Mouse (Mus musculus) kidney, embryonic 16.5 days (tissue): ENCODE measurements around the gene Dazap1. TPM values are rescaled to one million over a fixed set of nuclear protein-coding genes. Genes with fewer than 3 reads are reported as not detected.

ENCODE experiments used
- ATAC-seq: fragments of 200-750 bp; cut with Nextera tagmentation; 2 replicates; pipeline ENCODE4 v1.8.0; 2017; ENCODE audit warnings: moderate TSS enrichment; ENCODE audit not compliant: low FRiP score, low TSS enrichment
- H3K27ac ChIP-seq: fragments of 300-500 bp; sonication (generic); 2 replicates; pipeline ENCODE4 v1.5.1; 2014; ENCODE audit warnings: low read length
- H3K27me3 ChIP-seq: fragments of 300-500 bp; sonication (generic); 2 replicates; pipeline ENCODE4 v1.6.1; 2014; ENCODE audit warnings: low read length, control low read depth, mixed read lengths; ENCODE audit not compliant: insufficient read depth
- H3K36me3 ChIP-seq: fragments of 300-500 bp; sonication (generic); 2 replicates; pipeline ENCODE4 v1.6.1; 2014; ENCODE audit warnings: low read length, control low read depth, mixed read lengths; ENCODE audit not compliant: insufficient read depth
- H3K4me1 ChIP-seq: fragments of 300-500 bp; sonication (generic); 2 replicates; pipeline ENCODE4 v1.6.1; 2014; ENCODE audit warnings: low read length, control low read depth, mixed read lengths; ENCODE audit not compliant: insufficient read depth
- H3K4me2 ChIP-seq: fragments of 300-500 bp; sonication (generic); replicated peaks from 2 replicates; pipeline ENCODE4 v1.6.1; 2014; ENCODE audit warnings: low read depth, low read length
- H3K4me3 ChIP-seq: fragments of 300-500 bp; sonication (generic); 2 replicates; pipeline ENCODE4 v1.5.1; 2014; ENCODE audit warnings: mild to moderate bottlenecking, low read length
- H3K9ac ChIP-seq: fragments of 300-500 bp; sonication (generic); replicated peaks from 2 replicates; pipeline ENCODE4 v1.6.1; 2014; ENCODE audit warnings: low read length
- H3K9me3 ChIP-seq: fragments of 300-500 bp; sonication (generic); 2 replicates; pipeline ENCODE4 v1.6.1; 2016; ENCODE audit warnings: low read length, control low read depth
- WGBS: fragments of 180-500 bp; shearing (Covaris S2); extraction: QIAGEN DNeasy Blood & Tissue Kit; methylation state at CpG from one replicate; pipeline ENCODE4 v1.1.7; 2014; 5-methylcytosine and 5-hydroxymethylcytosine counted together
- polyA plus RNA-seq: library from polyadenylated mRNA; unstranded; fragments of >200 nt; fragmentation: Nextera tagmentation; extraction: Ambion mirVana; gene quantifications from 2 replicates; pipeline ENCODE4 v1.2.1, GENCODE M21; 2015

The Dazap1 gene
- polyA plus RNA-seq, 1 experiment from 2014 or later, result 55.4 TPM

DNA sequence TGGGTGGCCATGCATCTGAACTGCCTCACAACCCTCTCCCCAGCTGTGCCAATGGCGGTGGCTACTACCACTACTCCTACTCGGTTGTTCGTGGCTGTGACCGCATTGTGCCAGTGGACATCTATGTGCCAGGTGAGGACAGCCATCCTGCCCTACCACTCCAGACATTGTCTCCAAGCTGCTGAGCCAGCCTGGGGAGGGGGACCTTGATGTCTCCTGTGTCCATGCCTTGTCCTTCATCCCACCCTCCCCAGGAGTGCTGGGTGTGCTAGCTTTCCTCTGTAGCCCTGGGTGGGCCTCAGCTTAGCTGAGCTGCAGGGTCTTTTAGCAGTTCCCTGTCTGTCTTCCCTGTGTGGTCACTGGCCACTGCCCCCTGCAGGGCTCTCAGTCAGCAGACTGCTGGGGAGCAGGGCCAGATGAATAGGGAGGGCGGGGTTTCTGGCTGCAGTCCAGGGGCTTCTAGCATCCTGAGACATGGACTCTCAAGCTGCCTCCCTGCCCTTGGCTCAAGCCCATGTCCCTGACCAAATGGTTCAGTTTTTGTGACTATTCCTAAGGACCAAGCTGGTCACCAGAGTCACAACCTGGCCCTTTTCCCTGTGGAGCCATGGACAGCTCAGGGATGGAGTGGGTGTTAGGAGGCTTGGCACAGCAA lies 5.3 kb upstream of the Dazap1 start:
- no peak overlapping the region for H3K9ac ChIP-seq
- peaks cover 54% of the 10 kb centered on the region for H3K36me3 ChIP-seq
- no peak overlapping the region for H3K27ac ChIP-seq
- WGBS, result 90% methylated on average over 5 of the region's 5 CpGs
- H3K27me3 ChIP-seq, result no peaks in the 10 kb centered on the region
- no peak for ATAC-seq
- no peak overlapping the region for H3K4me2 ChIP-seq
- H3K9me3 ChIP-seq, result no peaks in the 10 kb centered on the region
- H3K4me1 ChIP-seq, result peaks cover 15% of the 10 kb centered on the region
- no peak overlapping the region for H3K4me3 ChIP-seq

GRCm38 (mm10) chr10:80257936-80258335 lies 3.4 kb upstream of the Dazap1 start:
- Histone ChIP-seq H3K4me2 (no peak overlapping the region), H3K4me3 (no peak overlapping the region), H3K9ac (no peak overlapping the region), H3K9me3 (no peaks in the 10 kb centered on the region), H3K4me1 (peaks cover 23% of the 10 kb centered on the region), H3K36me3 (peaks cover 52% of the 10 kb centered on the region), H3K27me3 (no peaks in the 10 kb centered on the region), H3K27ac (no peak overlapping the region)
- ATAC-seq, result no peak
- 79% methylated on average over 2 of the region's 2 CpGs for WGBS

DNA sequence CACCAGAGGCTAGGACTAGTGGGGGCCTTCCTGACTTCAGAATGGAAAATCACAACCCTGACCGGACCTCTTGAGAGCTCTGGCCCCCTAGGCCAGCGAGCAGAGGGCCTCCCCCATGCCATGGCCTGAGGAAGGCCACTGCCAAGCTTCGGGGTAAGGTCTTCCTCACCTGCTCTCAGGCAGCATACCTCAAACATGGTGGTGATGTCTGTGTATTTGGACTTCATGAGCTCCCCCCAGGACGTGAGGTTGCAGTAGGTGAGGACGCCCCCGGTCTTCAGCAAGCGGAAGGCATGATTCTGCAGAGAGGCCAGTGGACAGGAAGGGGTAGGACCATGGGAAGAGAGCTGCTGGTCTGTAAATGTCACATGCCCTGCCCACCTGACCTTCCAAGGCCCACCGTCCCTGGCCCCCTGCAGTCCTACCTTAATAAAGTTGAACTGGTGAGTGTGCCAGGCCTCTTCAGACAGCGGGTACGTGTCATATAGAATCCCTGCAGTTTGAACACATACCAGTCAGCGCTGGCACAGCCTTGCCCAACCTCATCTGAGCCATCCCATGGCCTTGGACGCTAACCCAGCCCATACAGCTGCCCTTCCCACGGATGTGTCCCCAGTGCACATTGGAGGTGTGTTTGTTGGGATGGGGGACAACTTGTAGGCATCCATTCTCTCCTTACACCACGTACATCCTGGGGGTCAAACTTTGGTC lies 2.4 kb upstream of the Dazap1 start:
- no peak overlapping the region for H3K27ac ChIP-seq
- no peak for ATAC-seq

DNA sequence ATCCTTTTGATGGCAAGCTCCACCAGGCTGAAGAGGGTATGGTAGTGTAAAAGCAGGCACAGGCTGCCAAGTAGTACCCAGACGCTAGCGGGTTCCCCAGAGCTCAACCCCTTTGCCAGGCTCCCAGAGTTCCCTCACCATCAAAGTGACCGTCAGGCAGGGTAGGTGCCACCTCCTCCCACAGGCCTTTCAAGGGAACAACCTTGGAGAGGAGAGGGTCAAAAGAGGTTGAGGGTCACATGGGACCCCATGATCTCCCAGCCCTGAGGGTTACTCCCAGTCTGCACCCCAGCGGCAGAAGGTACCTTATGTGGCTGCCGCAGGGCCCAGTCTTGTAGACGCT lies 1.9 kb upstream of the Dazap1 start:
- H3K4me2 ChIP-seq, result peak overlapping the region; percentile 94
- H3K4me3 ChIP-seq, result peak overlapping the region; percentile 63
- peaks cover 41% of the 10 kb centered on the region for H3K36me3 ChIP-seq
- 67% methylated on average over 6 of the region's 6 CpGs for WGBS
- ATAC-seq, result no peak
- no peaks in the 10 kb centered on the region for H3K9me3 ChIP-seq
- H3K9ac ChIP-seq, result peak overlapping the region; percentile 73; the same call in 1 of the 2 replicates
- no peaks in the 10 kb centered on the region for H3K27me3 ChIP-seq
- H3K27ac ChIP-seq, result peak overlapping the region; percentile 100; the same call in 1 of the 2 replicates
- peaks cover 23% of the 10 kb centered on the region for H3K4me1 ChIP-seq

More for the DNA sequence above, 2.4 kb upstream of the Dazap1 start:
- Histone ChIP-seq H3K36me3 (peaks cover 46% of the 10 kb centered on the region), H3K9ac (no peak overlapping the region), H3K27me3 (no peaks in the 10 kb centered on the region), H3K4me2 (peak overlapping the region; percentile 94), H3K4me1 (peaks cover 23% of the 10 kb centered on the region), H3K4me3 (no peak overlapping the region), H3K9me3 (no peaks in the 10 kb centered on the region)
- WGBS, result 88% methylated on average over 14 of the region's 14 CpGs

- no peaks in the 10 kb centered on the region for H3K9me3 ChIP-seq
- peaks cover 35% of the 10 kb centered on the region for H3K36me3 ChIP-seq
- peak overlapping the region; percentile 63 for H3K4me3 ChIP-seq
- no peak for ATAC-seq
- WGBS, result 4% methylated on average over 19 of the region's 19 CpGs
- H3K4me2 ChIP-seq, result peak overlapping the region; percentile 94
- peaks cover 23% of the 10 kb centered on the region for H3K4me1 ChIP-seq
- H3K27me3 ChIP-seq, result no peaks in the 10 kb centered on the region
- H3K9ac ChIP-seq, result peak overlapping the region; percentile 73
- H3K27ac ChIP-seq, result peak overlapping the region; percentile 100
Observed at GRCm38 (mm10) chr10:80259861-80260641, 1.2 kb upstream of the Dazap1 start.

DNA sequence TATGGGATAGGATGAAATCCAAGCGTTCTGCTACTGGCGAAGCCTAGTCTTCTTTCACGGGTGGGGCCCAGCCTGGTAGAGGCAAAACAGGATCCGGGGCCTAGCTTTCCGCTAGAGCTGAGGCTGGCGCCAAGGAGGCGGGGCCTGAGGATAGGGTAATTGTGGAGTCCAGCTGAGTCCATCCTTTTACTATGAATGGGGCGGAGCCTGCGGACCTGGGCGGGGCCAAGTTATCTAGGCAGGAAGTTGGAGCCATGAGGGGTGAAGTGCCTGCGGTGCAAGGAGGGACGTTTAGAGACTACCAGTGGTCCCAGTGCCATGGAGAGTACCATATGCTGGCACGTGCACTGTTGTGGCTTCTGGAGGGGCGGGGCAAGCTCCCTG lies 291 bp downstream of the Dazap1 start:
- H3K9ac ChIP-seq, result peak overlapping the region; percentile 79
- H3K27me3 ChIP-seq, result no peaks in the 10 kb centered on the region
- ATAC-seq, result peak; percentile 71
- H3K4me1 ChIP-seq, result peaks cover 33% of the 10 kb centered on the region
- H3K27ac ChIP-seq, result peak overlapping the region; percentile 100
- peak overlapping the region; percentile 63 for H3K4me3 ChIP-seq
- peak overlapping the region; percentile 94 for H3K4me2 ChIP-seq
- no peaks in the 10 kb centered on the region for H3K9me3 ChIP-seq
- peaks cover 20% of the 10 kb centered on the region for H3K36me3 ChIP-seq
- WGBS, result 0% methylated on average over 14 of the region's 14 CpGs

DNA sequence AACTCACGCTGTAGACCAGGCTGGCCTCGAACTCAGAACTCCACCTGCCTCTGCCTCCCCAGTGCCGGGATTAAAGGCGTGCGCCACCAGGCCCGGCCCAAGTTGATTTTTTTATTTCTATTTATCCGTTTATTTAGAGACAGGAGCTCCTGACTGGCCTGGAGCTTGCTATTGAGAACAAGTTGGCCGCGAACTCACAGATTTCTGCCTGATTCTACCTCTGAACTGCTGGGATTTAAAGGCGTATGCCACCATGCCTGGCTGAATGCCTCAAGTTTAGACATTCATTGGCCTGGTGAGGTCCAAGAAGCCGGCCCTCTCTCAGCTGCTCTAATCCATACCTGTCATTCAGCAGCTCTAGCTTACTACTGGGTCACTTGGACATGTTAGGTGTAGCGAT lies 883 bp downstream of the Dazap1 start:
- 73% methylated on average over 12 of the region's 12 CpGs for WGBS
- no peaks in the 10 kb centered on the region for H3K9me3 ChIP-seq
- H3K9ac ChIP-seq, result peak overlapping the region; percentile 79

GRCm38 (mm10) chr10:80262776-80263365 lies 1.6 kb downstream of the Dazap1 start:
- 92% methylated on average over 10 of the region's 10 CpGs for WGBS
- Histone ChIP-seq H3K36me3 (peaks cover 14% of the 10 kb centered on the region; the same call in 1 of the 2 replicates), H3K4me1 (peaks cover 46% of the 10 kb centered on the region), H3K4me2 (no peak overlapping the region), H3K27ac (no peak overlapping the region), H3K9ac (no peak overlapping the region), H3K9me3 (no peaks in the 10 kb centered on the region), H3K4me3 (no peak overlapping the region), H3K27me3 (no peaks in the 10 kb centered on the region)
- no peak for ATAC-seq

More for the DNA sequence above, 883 bp downstream of the Dazap1 start:
- Histone ChIP-seq H3K27me3 (no peaks in the 10 kb centered on the region), H3K4me2 (peak overlapping the region; percentile 94), H3K27ac (peak overlapping the region; percentile 100), H3K4me3 (peak overlapping the region; percentile 63), H3K36me3 (peaks cover 14% of the 10 kb centered on the region; the same call in 1 of the 2 replicates), H3K4me1 (peaks cover 39% of the 10 kb centered on the region)
- ATAC-seq, result no peak

- Histone ChIP-seq H3K27me3 (no peaks in the 10 kb centered on the region), H3K9me3 (no peaks in the 10 kb centered on the region), H3K27ac (peak overlapping the region; percentile 72), H3K4me3 (peak overlapping the region; percentile 98), H3K4me1 (peaks cover 45% of the 10 kb centered on the region), H3K9ac (peak overlapping the region; percentile 97), H3K36me3 (0 out of 2 replicates have a peak, but pooled peaks cover 6% of the 10 kb centered on the region), H3K4me2 (peak overlapping the region; percentile 72)
- 1% methylated on average over 59 of the region's 81 CpGs for WGBS
- ATAC-seq, result peak; percentile 40
Observed at GRCm38 (mm10) chr10:80264341-80265148, 3.3 kb downstream of the Dazap1 start.
